Mouse (Mus musculus) hindbrain, embryonic 16.5 days (tissue): Measurements from ENCODE around the gene Hist2h3c1. TPM values are rescaled to one million over a fixed set of nuclear protein-coding genes. Genes with fewer than 3 reads are reported as not detected.
A peak's percentile ranks its signal among the peaks of the same experiment; 100 is the strongest.

Source experiments
- ATAC-seq: fragments of 200-750 bp; cut with Nextera tagmentation; 2 replicates; pipeline ENCODE4 v1.8.0; 2017; ENCODE audit warnings: moderate TSS enrichment, moderate library complexity
- H3K27ac ChIP-seq: fragments of 300-500 bp; sonication (generic); 2 replicates; pipeline ENCODE4 v1.5.1; 2014; ENCODE audit warnings: low read depth, mild to moderate bottlenecking, control low read depth, low read length, moderate library complexity
- H3K27me3 ChIP-seq: fragments of 300-500 bp; sonication (generic); replicated peaks from 2 replicates; pipeline ENCODE4 v1.6.1; 2014; ENCODE audit warnings: low read length; ENCODE audit not compliant: control insufficient read depth, insufficient read depth
- H3K36me3 ChIP-seq: fragments of 300-500 bp; sonication (generic); 2 replicates; pipeline ENCODE4 v1.6.1; 2014; ENCODE audit warnings: mild to moderate bottlenecking, low read length, moderate library complexity, mixed read lengths; ENCODE audit not compliant: control insufficient read depth, insufficient read depth
- H3K4me1 ChIP-seq: fragments of 300-500 bp; sonication (generic); 2 replicates; pipeline ENCODE4 v1.6.1; 2014; ENCODE audit warnings: low read depth, low read length; ENCODE audit not compliant: control insufficient read depth, insufficient read depth
- H3K4me2 ChIP-seq: fragments of 300-500 bp; sonication (generic); 2 replicates; pipeline ENCODE4 v1.6.1; 2014; ENCODE audit warnings: mild to moderate bottlenecking, low read length, control low read depth, moderate library complexity
- H3K4me3 ChIP-seq: fragments of 300-500 bp; sonication (generic); 2 replicates; pipeline ENCODE4 v1.5.1; 2014; ENCODE audit warnings: mild to moderate bottlenecking, low read length, control low read depth, moderate library complexity
- H3K9ac ChIP-seq: fragments of 300-500 bp; sonication (generic); 2 replicates; pipeline ENCODE4 v1.6.1; 2014; ENCODE audit warnings: low read depth, mild to moderate bottlenecking, control low read depth, low read length, moderate library complexity
- H3K9me3 ChIP-seq: fragments of 300-500 bp; sonication (generic); 2 replicates; pipeline ENCODE4 v1.6.1; 2014; ENCODE audit warnings: mild to moderate bottlenecking, low read length, moderate library complexity; ENCODE audit not compliant: control insufficient read depth
- WGBS: fragments of 180-500 bp; shearing (Covaris S2); extraction: QIAGEN DNeasy Blood & Tissue Kit; methylation state at CpG from one replicate; pipeline ENCODE4 v1.1.7; 2014; 5-methylcytosine and 5-hydroxymethylcytosine counted together
- polyA plus RNA-seq: library from polyadenylated mRNA; unstranded; fragments of >200 nt; fragmentation: Nextera tagmentation; extraction: Ambion mirVana; gene quantifications from 2 replicates; pipeline ENCODE4 v1.2.1, GENCODE M21; 2015

Gene Hist2h3c1
- polyA plus RNA-seq, 1 experiment from 2014 or later = 0.21 TPM

GRCm38 (mm10) chr3:96250890-96251289, 4.4 kb downstream of the Hist2h3c1 start:
- WGBS = 83% methylated on average over 3 of the region's 3 CpGs
- no peak for ATAC-seq
- H3K4me1 ChIP-seq = peaks cover 4% of the 10 kb centered on the region

DNA sequence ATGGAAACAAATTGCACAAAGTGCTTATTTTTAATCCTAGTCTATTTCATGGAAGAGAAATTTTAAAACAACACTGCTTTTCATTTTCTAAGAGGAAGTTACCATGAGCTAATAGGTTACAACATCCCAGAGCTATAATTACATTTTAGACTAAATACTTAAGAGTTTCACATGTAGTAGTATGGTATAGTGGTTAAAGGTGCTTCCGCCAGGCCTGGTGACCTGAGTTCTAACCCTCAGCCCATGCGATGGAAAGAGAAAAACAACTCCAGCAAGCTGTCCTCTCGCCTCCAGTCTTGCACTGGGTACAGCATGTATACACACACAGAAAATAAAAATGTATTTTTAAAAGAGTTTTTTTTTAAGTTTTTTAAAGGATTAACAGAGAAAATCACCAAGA, 5.3 kb downstream of the Hist2h3c1 start:
- no peaks in the 10 kb centered on the region for H3K36me3 ChIP-seq
- peaks cover 4% of the 10 kb centered on the region for H3K4me1 ChIP-seq
- no peak overlapping the region for H3K27ac ChIP-seq
- H3K4me3 ChIP-seq = no peak overlapping the region
- no peak overlapping the region for H3K4me2 ChIP-seq
- no peaks in the 10 kb centered on the region for H3K27me3 ChIP-seq
- WGBS = 94% methylated on average over 3 of the region's 3 CpGs
- no peak for ATAC-seq
- H3K9me3 ChIP-seq = no peaks in the 10 kb centered on the region
- H3K9ac ChIP-seq = no peak overlapping the region

More at GRCm38 (mm10) chr3:96250890-96251289, 4.4 kb downstream of the Hist2h3c1 start:
- no peak overlapping the region for H3K9ac ChIP-seq
- no peaks in the 10 kb centered on the region for H3K36me3 ChIP-seq
- H3K9me3 ChIP-seq = no peaks in the 10 kb centered on the region
- H3K4me3 ChIP-seq = no peak overlapping the region
- H3K27me3 ChIP-seq = no peaks in the 10 kb centered on the region
- H3K4me2 ChIP-seq = no peak overlapping the region
- H3K27ac ChIP-seq = no peak overlapping the region

DNA sequence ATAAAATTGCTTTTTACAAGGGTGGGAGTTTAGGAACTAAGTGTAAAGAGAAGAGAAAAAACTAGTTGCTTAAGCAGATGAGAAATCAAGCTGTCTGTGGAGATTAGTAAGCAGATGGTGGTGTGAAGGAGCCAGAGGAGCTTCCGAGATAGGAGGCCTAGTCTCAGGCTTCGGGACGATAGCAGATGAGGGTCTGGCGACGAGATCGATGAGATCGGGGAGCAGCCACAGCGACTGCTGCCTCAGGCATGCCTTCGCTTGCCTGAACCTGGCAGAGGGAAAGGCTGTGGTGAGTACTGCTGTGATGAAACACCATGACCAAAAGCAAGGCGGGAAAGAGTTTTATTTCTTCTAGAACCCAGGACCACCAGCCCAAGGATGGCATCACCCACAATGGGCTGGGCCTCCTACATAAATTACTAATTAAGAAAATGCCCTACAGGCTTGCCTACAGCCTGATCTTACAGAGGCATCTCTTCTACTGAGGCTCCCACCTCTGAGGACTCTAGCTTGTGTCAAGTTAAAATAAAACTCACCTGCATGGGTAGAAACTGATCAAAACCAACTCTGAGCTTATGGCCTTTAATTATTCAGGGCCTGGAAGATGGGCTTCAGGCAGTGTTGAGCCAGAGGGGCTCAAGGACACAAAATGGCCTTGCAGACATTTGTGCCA, 8.3 kb downstream of the Hist2h3c1 start:
- no peak overlapping the region for H3K4me2 ChIP-seq
- H3K9ac ChIP-seq = no peak overlapping the region
- no peaks in the 10 kb centered on the region for H3K36me3 ChIP-seq
- H3K4me3 ChIP-seq = no peak overlapping the region
- H3K4me1 ChIP-seq = no peaks in the 10 kb centered on the region
- no peak overlapping the region for H3K27ac ChIP-seq
- 65% methylated on average over 10 of the region's 10 CpGs for WGBS
- no peaks in the 10 kb centered on the region for H3K27me3 ChIP-seq
- no peaks in the 10 kb centered on the region for H3K9me3 ChIP-seq
- ATAC-seq = peak; percentile 63

DNA sequence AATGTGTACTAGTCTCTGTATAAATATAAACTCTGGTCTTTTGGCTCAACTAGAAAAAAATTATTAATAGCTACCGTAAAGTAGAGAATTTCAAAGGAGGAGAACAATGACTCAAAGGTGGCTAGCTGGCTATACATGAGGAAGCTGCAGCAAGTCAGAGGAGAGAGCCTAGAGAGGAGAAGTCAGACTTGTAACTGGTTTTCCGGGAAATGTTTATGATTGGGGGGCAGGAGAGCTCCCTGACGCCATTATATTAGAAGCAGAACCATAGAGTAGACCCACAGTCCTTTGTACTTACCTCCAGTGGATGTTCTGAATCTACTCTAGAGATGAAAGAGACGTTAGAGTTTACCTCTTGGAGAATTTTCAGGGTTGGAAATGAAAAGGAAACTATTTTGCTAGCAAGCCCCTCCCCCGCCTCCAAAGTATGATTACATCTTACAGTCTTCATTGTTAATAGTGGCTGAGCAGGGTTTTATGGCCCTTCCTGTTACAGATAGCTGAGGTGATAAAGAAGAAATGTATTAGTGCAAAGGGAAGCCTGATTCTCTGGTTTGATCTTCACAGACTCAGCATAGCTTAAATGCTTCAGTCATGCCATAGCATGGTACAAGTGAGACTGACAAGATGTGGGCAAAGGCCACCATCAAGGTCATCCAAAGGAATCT, 9.6 kb downstream of the Hist2h3c1 start:
- Histone ChIP-seq H3K4me3 (no peak overlapping the region), H3K36me3 (no peaks in the 10 kb centered on the region), H3K4me2 (no peak overlapping the region), H3K4me1 (no peaks in the 10 kb centered on the region), H3K9me3 (no peaks in the 10 kb centered on the region), H3K27me3 (no peaks in the 10 kb centered on the region), H3K9ac (no peak overlapping the region), H3K27ac (no peak overlapping the region)
- 85% methylated on average over 5 of the region's 5 CpGs for WGBS
- no peak for ATAC-seq

DNA sequence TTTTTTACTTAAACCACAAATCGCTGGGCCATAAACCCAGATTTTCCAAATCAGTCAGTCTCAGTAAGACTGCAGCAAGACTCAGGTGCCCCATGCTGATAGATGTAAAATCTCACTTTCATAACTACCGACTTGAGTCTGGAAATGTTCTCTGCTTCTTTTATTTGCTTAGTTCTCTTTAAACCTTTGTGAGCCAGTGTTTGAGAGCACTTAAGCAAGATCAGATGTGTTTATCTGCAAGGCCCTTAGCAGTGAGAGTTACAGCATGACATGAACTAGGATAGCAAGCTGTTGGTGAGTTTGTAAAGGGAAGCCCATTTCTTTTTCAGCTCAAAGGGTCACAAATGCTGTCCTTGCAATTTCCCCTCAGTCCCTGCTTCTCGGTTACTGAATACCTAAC, 10.7 kb downstream of the Hist2h3c1 start:
- Histone ChIP-seq H3K4me2 (no peak overlapping the region), H3K4me1 (peaks cover 7% of the 10 kb centered on the region), H3K4me3 (no peak overlapping the region), H3K36me3 (no peaks in the 10 kb centered on the region), H3K27ac (no peak overlapping the region), H3K9me3 (no peaks in the 10 kb centered on the region), H3K27me3 (no peaks in the 10 kb centered on the region), H3K9ac (no peak overlapping the region)
- 84% methylated on average over 3 of the region's 3 CpGs for WGBS
- no peak for ATAC-seq

DNA sequence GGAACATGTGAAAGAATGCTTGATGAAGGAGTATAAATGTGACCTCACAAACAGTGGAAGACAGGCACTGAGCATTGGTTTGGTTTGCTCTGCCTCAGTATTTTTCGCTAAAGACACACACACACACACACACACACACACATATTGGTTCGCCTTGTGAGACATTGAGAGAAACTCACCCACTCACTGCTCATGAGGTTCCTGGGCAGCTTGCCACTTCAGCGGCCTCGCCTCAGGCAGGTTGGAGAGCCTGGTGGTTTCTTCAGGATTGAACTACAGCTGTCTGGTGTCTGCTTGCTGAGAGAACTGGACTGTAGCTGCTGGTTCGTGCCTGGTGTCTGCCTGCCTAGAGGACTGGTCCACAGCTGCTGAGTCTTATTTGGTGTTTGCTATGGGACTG, 13.7 kb downstream of the Hist2h3c1 start:
- Histone ChIP-seq H3K27ac (no peak overlapping the region), H3K4me3 (no peak overlapping the region), H3K9me3 (no peaks in the 10 kb centered on the region), H3K9ac (no peak overlapping the region), H3K4me2 (no peak overlapping the region), H3K27me3 (no peaks in the 10 kb centered on the region), H3K4me1 (peaks cover 16% of the 10 kb centered on the region), H3K36me3 (no peaks in the 10 kb centered on the region)
- no peak for ATAC-seq
- 91% methylated on average over 5 of the region's 5 CpGs for WGBS

DNA sequence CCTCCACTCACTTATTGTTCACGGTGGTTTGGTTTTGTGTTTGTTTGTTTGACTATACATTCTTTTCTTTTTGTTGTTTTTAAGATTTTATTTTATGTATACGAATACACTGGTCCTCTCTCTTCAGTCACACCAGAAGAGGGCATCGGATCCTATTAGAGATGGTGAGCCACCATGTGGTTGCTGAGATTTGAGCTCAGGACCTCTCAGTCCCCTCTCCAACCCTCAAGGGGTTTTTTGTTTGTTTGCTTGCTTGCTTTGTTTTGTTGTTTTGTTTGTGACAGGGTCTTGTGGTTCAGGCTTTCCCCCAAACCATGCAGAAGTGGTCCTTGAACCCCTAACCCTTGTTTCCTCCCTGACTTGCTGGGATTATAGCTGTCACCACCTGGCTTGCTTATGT, 15.1 kb downstream of the Hist2h3c1 start:
- Histone ChIP-seq H3K9ac (peak overlapping the region; percentile 83), H3K27me3 (no peaks in the 10 kb centered on the region), H3K4me1 (peaks cover 16% of the 10 kb centered on the region), H3K4me2 (peak overlapping the region; percentile 84), H3K9me3 (no peaks in the 10 kb centered on the region), H3K27ac (peak overlapping the region; percentile 97), H3K36me3 (no peaks in the 10 kb centered on the region), H3K4me3 (peak overlapping the region; percentile 65)
- ATAC-seq = no peak
- 47% methylated on average over 3 of the region's 3 CpGs for WGBS

DNA sequence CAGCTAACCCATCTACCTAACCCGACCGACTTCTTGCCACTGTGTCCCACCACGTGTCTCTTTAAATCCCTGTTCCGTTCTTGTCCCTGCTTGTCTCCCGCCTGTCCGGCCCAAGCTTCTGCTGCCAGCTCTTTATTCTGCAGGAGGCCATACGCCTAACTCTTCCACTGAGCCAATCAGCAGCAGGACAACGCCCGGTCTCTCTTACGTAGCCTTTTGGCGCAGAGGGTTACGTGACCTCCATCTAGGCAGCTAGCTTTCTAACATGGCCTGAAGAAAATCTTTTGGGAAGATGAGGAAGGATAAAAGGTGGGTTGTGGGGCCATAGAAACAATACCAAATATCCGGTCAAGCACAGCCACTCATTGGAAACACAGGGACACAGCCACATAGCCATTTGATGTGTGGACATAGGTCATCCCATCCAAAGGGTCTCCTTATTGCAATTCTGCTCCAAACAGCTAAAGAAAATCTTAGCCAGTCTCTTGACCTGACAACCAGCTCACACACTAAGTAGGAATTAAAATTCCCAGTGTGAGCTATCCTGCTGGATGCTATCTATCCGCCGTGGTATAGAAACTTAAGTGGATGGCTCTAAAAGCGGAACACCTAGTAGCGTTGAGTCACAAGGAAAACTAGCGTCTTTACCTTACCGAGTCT, 15.9 kb downstream of the Hist2h3c1 start:
- no peaks in the 10 kb centered on the region for H3K9me3 ChIP-seq
- peak; percentile 83 for ATAC-seq
- no peaks in the 10 kb centered on the region for H3K36me3 ChIP-seq
- peaks cover 16% of the 10 kb centered on the region for H3K4me1 ChIP-seq
- peak overlapping the region; percentile 65 for H3K4me3 ChIP-seq
- under 1% methylated on average over 19 of the region's 19 CpGs for WGBS
- H3K9ac ChIP-seq = peak overlapping the region; percentile 83
- H3K4me2 ChIP-seq = peak overlapping the region; percentile 84
- H3K27me3 ChIP-seq = no peaks in the 10 kb centered on the region
- peak overlapping the region; percentile 97 for H3K27ac ChIP-seq

GRCm38 (mm10) chr3:96262979-96263550, 16.6 kb downstream of the Hist2h3c1 start, which contains the start of gene Hist2h4:
TSS of gene Hist2h4 (minus strand) at chr3:96263311.
- Histone ChIP-seq H3K4me1 (peaks cover 19% of the 10 kb centered on the region), H3K4me3 (peak within 1 kb of the TSS; percentile 65), H3K27me3 (no peaks in the 10 kb centered on the region), H3K36me3 (no peaks in the 10 kb centered on the region), H3K9me3 (no peaks in the 10 kb centered on the region), H3K4me2 (peak within 1 kb of the TSS; percentile 84), H3K9ac (peak within 1 kb of the TSS; percentile 83), H3K27ac (peak within 1 kb of the TSS; percentile 97)
- ATAC-seq = peak; percentile 93
- WGBS = under 1% methylated on average over 40 of the region's 40 CpGs
